Mouse (Mus musculus): Measurements from ENCODE around the gene Mrps6. TPM values are rescaled to one million over a fixed set of nuclear protein-coding genes. Genes with fewer than 3 reads are reported as not detected.

Mrps6 gene
- polyA plus RNA-seq, 1 experiment from 2014 or later: 114 TPM

- ATAC-seq (replicated peaks; ENCODE audit: low FRiP score, low TSS enrichment, low read depth): 0 out of 2 replicates have a peak, but pooled peaks have one; percentile 27
Observed at GRCm38 (mm10) chr16:92103572-92104331, 45.7 kb downstream of the Mrps6 start.

GRCm38 (mm10) chr16:92104332-92104590 is 46.2 kb downstream of the Mrps6 start:
- H3K27me3 ChIP-seq (replicated peaks; ENCODE audit: control insufficient read depth, insufficient read depth, low read length): no peaks in the 10 kb centered on the region
- ATAC-seq (replicated peaks; ENCODE audit: low FRiP score, low TSS enrichment, low read depth) (no peak), DNase-seq (ENCODE audit: low spot score) (no peak)
- no peak overlapping the region for H3K4me3 ChIP-seq (ENCODE audit: low read depth, low read length)
- no peaks in the 10 kb centered on the region for H3K9me3 ChIP-seq (ENCODE audit: control insufficient read depth, low read length)
- H3K4me1 ChIP-seq (replicated peaks; ENCODE audit: control insufficient read depth, insufficient read depth, low read length): no peaks in the 10 kb centered on the region
- 87% methylated on average over 2 of the region's 2 CpGs for WGBS
- H3K27ac ChIP-seq (ENCODE audit: low read depth): no peak overlapping the region
- no peak overlapping the region for H3K9ac ChIP-seq (ENCODE audit: low read length)
- H3K4me2 ChIP-seq (ENCODE audit: low read length): no peak overlapping the region
- H3K36me3 ChIP-seq (ENCODE audit: control insufficient read depth, insufficient read depth, low read length): peaks cover 12% of the 10 kb centered on the region

More at GRCm38 (mm10) chr16:92103572-92104331, 45.7 kb downstream of the Mrps6 start:
- H3K4me1 ChIP-seq (replicated peaks; ENCODE audit: control insufficient read depth, insufficient read depth, low read length): peaks cover 5% of the 10 kb centered on the region
- H3K36me3 ChIP-seq (ENCODE audit: control insufficient read depth, insufficient read depth, low read length): peaks cover 12% of the 10 kb centered on the region
- H3K4me3 ChIP-seq (ENCODE audit: low read depth, low read length): no peak overlapping the region
- 57% methylated on average over 9 of the region's 9 CpGs for WGBS
- no peak overlapping the region for H3K9ac ChIP-seq (ENCODE audit: low read length)
- H3K4me2 ChIP-seq (ENCODE audit: low read length): no peak overlapping the region
- no peak for DNase-seq (ENCODE audit: low spot score)
- no peaks in the 10 kb centered on the region for H3K27me3 ChIP-seq (replicated peaks; ENCODE audit: control insufficient read depth, insufficient read depth, low read length)
- H3K27ac ChIP-seq (ENCODE audit: low read depth): no peak overlapping the region
- H3K9me3 ChIP-seq (ENCODE audit: control insufficient read depth, low read length): no peaks in the 10 kb centered on the region

- Histone ChIP-seq H3K4me3 (ENCODE audit: low read depth, low read length) (no peak overlapping the region), H3K4me2 (ENCODE audit: low read length) (no peak overlapping the region), H3K36me3 (ENCODE audit: control insufficient read depth, insufficient read depth, low read length) (peaks cover 12% of the 10 kb centered on the region), H3K9ac (ENCODE audit: low read length) (no peak overlapping the region), H3K27me3 (replicated peaks; ENCODE audit: control insufficient read depth, insufficient read depth, low read length) (no peaks in the 10 kb centered on the region), H3K27ac (ENCODE audit: low read depth) (no peak overlapping the region), H3K9me3 (ENCODE audit: control insufficient read depth, low read length) (no peaks in the 10 kb centered on the region), H3K4me1 (replicated peaks; ENCODE audit: control insufficient read depth, insufficient read depth, low read length) (no peaks in the 10 kb centered on the region)
- DNase-seq (ENCODE audit: low spot score): no peak
- WGBS: 97% methylated on average over 2 of the region's 2 CpGs
- ATAC-seq (replicated peaks; ENCODE audit: low FRiP score, low TSS enrichment, low read depth): no peak
Observed at GRCm38 (mm10) chr16:92104951-92105350, 46.9 kb downstream of the Mrps6 start.

- DNase-seq (ENCODE audit: low spot score) (no peak), ATAC-seq (replicated peaks; ENCODE audit: low FRiP score, low TSS enrichment, low read depth) (no peak)
- WGBS: 78% methylated on average over 3 of the region's 3 CpGs
- no peak overlapping the region for H3K4me3 ChIP-seq (ENCODE audit: low read depth, low read length)
- no peak overlapping the region for H3K9ac ChIP-seq (ENCODE audit: low read length)
- H3K4me2 ChIP-seq (ENCODE audit: low read length): no peak overlapping the region
- no peaks in the 10 kb centered on the region for H3K4me1 ChIP-seq (replicated peaks; ENCODE audit: control insufficient read depth, insufficient read depth, low read length)
- H3K27me3 ChIP-seq (replicated peaks; ENCODE audit: control insufficient read depth, insufficient read depth, low read length): no peaks in the 10 kb centered on the region
- no peaks in the 10 kb centered on the region for H3K9me3 ChIP-seq (ENCODE audit: control insufficient read depth, low read length)
- H3K36me3 ChIP-seq (ENCODE audit: control insufficient read depth, insufficient read depth, low read length): peaks cover 12% of the 10 kb centered on the region
- no peak overlapping the region for H3K27ac ChIP-seq (ENCODE audit: low read depth)
Observed at GRCm38 (mm10) chr16:92105631-92106030, 47.6 kb downstream of the Mrps6 start.

- ATAC-seq (replicated peaks; ENCODE audit: low FRiP score, low TSS enrichment, low read depth) (no peak), DNase-seq (ENCODE audit: low spot score) (no peak)
- H3K36me3 ChIP-seq (ENCODE audit: control insufficient read depth, insufficient read depth, low read length): peaks cover 9% of the 10 kb centered on the region
- H3K27ac ChIP-seq (ENCODE audit: low read depth): no peak overlapping the region
- H3K9ac ChIP-seq (ENCODE audit: low read length): no peak overlapping the region
- no peaks in the 10 kb centered on the region for H3K4me1 ChIP-seq (replicated peaks; ENCODE audit: control insufficient read depth, insufficient read depth, low read length)
- no peaks in the 10 kb centered on the region for H3K27me3 ChIP-seq (replicated peaks; ENCODE audit: control insufficient read depth, insufficient read depth, low read length)
- no peaks in the 10 kb centered on the region for H3K9me3 ChIP-seq (ENCODE audit: control insufficient read depth, low read length)
- H3K4me2 ChIP-seq (ENCODE audit: low read length): no peak overlapping the region
- no peak overlapping the region for H3K4me3 ChIP-seq (ENCODE audit: low read depth, low read length)
- WGBS: 92% methylated on average over 5 of the region's 5 CpGs
Observed at GRCm38 (mm10) chr16:92107346-92107745, 49.3 kb downstream of the Mrps6 start.

GRCm38 (mm10) chr16:92114706-92115241 is 56.7 kb downstream of the Mrps6 start:
- Histone ChIP-seq H3K4me1 (replicated peaks; ENCODE audit: control insufficient read depth, insufficient read depth, low read length) (peaks cover 7% of the 10 kb centered on the region), H3K27ac (ENCODE audit: low read depth) (no peak overlapping the region), H3K36me3 (ENCODE audit: control insufficient read depth, insufficient read depth, low read length) (peaks cover 11% of the 10 kb centered on the region), H3K9me3 (ENCODE audit: control insufficient read depth, low read length) (no peaks in the 10 kb centered on the region), H3K4me2 (ENCODE audit: low read length) (no peak overlapping the region), H3K27me3 (replicated peaks; ENCODE audit: control insufficient read depth, insufficient read depth, low read length) (no peaks in the 10 kb centered on the region), H3K9ac (ENCODE audit: low read length) (no peak overlapping the region), H3K4me3 (ENCODE audit: low read depth, low read length) (no peak overlapping the region)
- ATAC-seq (replicated peaks; ENCODE audit: low FRiP score, low TSS enrichment, low read depth) (no peak), DNase-seq (ENCODE audit: low spot score) (no peak)
- WGBS: 80% methylated on average over 5 of the region's 5 CpGs

- no peak overlapping the region for H3K9ac ChIP-seq (ENCODE audit: low read length)
- no peak for ATAC-seq (replicated peaks; ENCODE audit: low FRiP score, low TSS enrichment, low read depth)
- H3K4me3 ChIP-seq (ENCODE audit: low read depth, low read length): no peak overlapping the region
- H3K27ac ChIP-seq (ENCODE audit: low read depth): no peak overlapping the region
- peaks cover 11% of the 10 kb centered on the region for H3K36me3 ChIP-seq (ENCODE audit: control insufficient read depth, insufficient read depth, low read length)
- H3K9me3 ChIP-seq (ENCODE audit: control insufficient read depth, low read length): no peaks in the 10 kb centered on the region
- WGBS: 27% methylated on average over 20 of the region's 20 CpGs
- H3K4me2 ChIP-seq (ENCODE audit: low read length): peak overlapping the region; percentile 24; the same call in 1 of the 2 replicates
- no peaks in the 10 kb centered on the region for H3K27me3 ChIP-seq (replicated peaks; ENCODE audit: control insufficient read depth, insufficient read depth, low read length)
- H3K4me1 ChIP-seq (replicated peaks; ENCODE audit: control insufficient read depth, insufficient read depth, low read length): peaks cover 7% of the 10 kb centered on the region
- DNase-seq (ENCODE audit: low spot score): no peak
Observed at GRCm38 (mm10) chr16:92115611-92116421, 57.7 kb downstream of the Mrps6 start.

- ATAC-seq (replicated peaks; ENCODE audit: low FRiP score, low TSS enrichment, low read depth) (no peak), DNase-seq (ENCODE audit: low spot score) (no peak)
- H3K36me3 ChIP-seq (ENCODE audit: control insufficient read depth, insufficient read depth, low read length): peaks cover 3% of the 10 kb centered on the region; the same call in 1 of the 2 replicates
- H3K4me1 ChIP-seq (replicated peaks; ENCODE audit: control insufficient read depth, insufficient read depth, low read length): peaks cover 7% of the 10 kb centered on the region
- no peak overlapping the region for H3K9ac ChIP-seq (ENCODE audit: low read length)
- no peaks in the 10 kb centered on the region for H3K9me3 ChIP-seq (ENCODE audit: control insufficient read depth, low read length)
- H3K27me3 ChIP-seq (replicated peaks; ENCODE audit: control insufficient read depth, insufficient read depth, low read length): no peaks in the 10 kb centered on the region
- WGBS: 67% methylated on average over 9 of the region's 9 CpGs
- H3K4me2 ChIP-seq (ENCODE audit: low read length): no peak overlapping the region
- no peak overlapping the region for H3K27ac ChIP-seq (ENCODE audit: low read depth)
- no peak overlapping the region for H3K4me3 ChIP-seq (ENCODE audit: low read depth, low read length)
Observed at GRCm38 (mm10) chr16:92117337-92118209, 59.5 kb downstream of the Mrps6 start.

Data from intestine, embryonic 14.5 days (tissue).